Mouse (Mus musculus) ovary, postnatal 14 days (tissue): ENCODE data around the gene Lmbr1.
A peak's percentile ranks its signal among the peaks of the same experiment; 100 is the strongest.

Experiments used
- DNase-seq: peaks from one replicate; pipeline ENCODE4 v3.0.0; 2022; ENCODE audit warnings: low spot score

Gene Lmbr1

GRCm38 (mm10) chr5:29253876-29254275 lies 124.3 kb downstream of the Lmbr1 start:
- no peak for DNase-seq

DNA sequence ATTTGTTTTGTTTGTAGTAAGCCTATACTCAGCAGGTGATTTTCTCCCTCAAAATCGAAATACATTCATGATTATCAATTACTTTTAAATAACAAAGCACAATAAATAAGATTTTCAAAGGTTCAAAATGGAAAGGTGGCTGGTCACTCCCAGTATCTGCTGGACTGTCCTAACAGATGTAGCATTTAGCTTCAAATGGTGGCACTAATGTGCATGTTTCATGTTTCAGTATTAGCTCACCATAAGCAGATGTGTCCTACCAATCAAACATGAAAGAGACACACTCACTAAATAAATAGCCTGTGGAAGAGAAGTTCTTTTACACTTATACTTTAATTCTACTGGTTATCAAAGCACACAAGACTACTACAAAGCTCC lies 126.7 kb downstream of the Lmbr1 start:
- no peak for DNase-seq

DNA sequence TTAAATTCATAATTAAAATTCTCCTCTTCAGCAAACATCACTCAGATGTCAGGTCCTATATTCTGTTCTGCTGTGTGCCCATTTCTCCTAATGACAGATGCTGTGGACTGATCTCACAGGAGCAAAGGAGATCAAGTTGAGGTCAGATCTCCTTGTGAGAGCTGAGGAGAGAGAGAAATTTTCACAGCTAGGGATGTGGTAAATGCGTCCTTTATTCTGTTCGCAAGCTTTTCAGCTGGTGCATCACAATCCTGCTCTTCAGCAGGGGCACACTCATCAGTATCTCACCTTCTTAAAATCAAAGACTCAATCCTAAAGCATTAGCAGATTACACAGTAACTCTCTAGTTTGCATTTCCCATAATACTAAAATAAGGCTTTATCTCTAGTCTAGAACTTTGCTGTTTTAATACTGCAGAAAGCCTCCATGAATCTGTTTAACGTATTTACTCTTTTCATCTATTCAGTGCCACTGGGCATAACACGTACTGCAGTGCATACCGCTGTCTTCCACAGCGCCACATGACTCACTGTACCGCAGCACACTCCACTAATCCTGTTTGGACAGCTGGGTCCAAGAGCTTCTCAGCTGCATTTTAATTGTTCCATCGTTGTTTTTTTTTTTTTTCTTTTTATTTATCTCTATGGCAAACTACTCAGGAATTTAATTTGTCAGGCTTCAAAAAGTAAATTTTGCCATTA lies 127.2 kb downstream of the Lmbr1 start:
- no peak for DNase-seq

- DNase-seq, result no peak
Measured at GRCm38 (mm10) chr5:29244769-29245168, 133.4 kb downstream of the Lmbr1 start.

GRCm38 (mm10) chr5:29238379-29238778 lies 139.8 kb downstream of the Lmbr1 start:
- DNase-seq, result no peak

- no peak for DNase-seq
Measured at GRCm38 (mm10) chr5:29230481-29230880, 147.7 kb downstream of the Lmbr1 start.

DNA sequence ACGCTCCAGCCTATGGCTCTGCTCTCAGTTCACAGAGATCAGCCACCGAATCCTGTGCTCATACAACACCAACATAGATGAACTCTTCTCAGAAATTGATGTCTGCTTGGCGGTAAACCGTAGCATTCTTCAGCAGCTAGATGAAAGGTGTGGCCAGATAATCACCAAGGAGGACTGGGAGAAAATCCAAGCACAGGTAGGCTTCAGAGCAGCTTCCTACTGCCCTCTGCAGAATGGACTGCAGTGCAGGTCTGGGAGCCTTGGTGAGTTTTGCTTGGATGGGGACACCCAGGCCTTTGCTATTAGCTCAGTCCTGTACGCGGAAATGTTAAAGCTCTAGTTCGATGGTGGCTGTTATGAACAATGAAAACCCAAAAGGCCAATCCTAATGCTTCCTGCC lies 154.1 kb downstream of the Lmbr1 start:
- no peak for DNase-seq

DNA sequence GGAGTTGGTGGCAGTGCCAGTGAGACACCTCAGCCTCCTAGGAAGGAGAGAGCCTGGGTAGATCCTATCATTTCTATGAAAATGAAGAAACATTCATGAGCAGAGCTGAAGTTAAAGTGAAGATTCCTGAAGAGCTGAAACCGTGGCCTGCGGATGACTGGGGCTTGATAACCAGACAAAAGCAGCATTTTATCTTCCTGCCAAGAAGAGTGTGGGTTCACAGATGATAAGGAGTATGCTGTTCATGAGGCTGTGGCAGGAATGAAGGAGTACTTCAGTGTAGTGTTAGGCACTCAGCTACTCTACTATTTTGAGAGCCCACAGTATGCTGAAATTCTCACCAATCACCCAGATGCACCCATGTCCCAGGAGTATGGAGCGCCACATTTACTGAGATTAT lies 160.2 kb downstream of the Lmbr1 start:
- DNase-seq, result no peak

DNA sequence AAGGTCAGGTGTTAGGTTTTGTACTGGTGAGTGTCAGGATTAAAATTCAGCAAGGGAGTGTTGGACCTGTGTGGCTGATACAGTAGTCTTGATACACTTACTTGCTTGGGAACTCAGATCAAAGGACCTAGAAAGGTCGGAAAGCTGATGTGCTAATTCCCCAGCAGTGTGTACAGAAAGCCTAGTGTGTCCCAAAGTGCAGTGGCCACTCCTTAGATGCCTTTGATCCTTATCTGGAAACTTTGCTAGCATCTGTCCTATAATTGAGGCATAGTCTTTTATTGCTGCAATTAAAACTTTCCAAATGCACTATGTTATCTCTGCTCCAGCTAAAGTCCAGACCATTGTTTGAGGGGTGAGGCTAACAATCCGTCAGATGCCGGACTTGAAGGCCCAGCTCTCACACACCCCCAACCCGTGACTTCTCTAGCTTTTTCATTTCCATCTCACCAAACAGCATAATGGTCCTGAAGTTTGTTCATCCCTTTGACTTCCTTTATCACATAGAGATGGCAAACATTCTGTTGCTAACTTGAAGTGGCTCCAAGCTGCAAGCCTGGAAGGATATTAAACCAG lies 166.1 kb downstream of the Lmbr1 start:
- DNase-seq, result no peak

DNA sequence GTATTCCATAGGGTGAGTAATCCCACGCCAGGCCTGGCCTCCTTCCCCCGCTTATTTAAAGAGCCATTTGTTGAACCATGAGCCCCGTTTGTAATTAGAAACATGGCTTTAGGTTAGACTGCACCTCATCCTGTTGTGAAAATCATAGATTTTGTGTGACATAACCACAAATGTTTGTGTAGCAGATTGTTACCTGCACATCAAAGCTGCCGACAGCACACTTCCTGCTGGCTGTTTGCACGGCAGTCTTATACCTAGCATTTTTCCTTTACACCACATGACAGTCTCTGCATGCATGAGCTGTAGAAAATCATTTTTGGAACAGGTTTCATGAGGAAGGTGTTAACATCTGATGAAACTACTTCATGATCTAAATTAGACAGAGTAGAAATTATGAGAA lies 172.5 kb downstream of the Lmbr1 start:
- no peak for DNase-seq

- DNase-seq, result no peak
Measured at GRCm38 (mm10) chr5:29199868-29200267, 178.3 kb downstream of the Lmbr1 start.

- DNase-seq, result no peak
Measured at GRCm38 (mm10) chr5:29198960-29199488, 179.2 kb downstream of the Lmbr1 start.

- no peak for DNase-seq
Measured at GRCm38 (mm10) chr5:29197187-29197586, 181.0 kb downstream of the Lmbr1 start.

GRCm38 (mm10) chr5:29196264-29196658 lies 181.9 kb downstream of the Lmbr1 start:
- no peak for DNase-seq

GRCm38 (mm10) chr5:29195570-29196263 lies 182.5 kb downstream of the Lmbr1 start, which contains the start of gene Rnf32:
Gene Rnf32, plus strand, starts transcription at chr5:29195992.
- peak; percentile 63 for DNase-seq

DNA sequence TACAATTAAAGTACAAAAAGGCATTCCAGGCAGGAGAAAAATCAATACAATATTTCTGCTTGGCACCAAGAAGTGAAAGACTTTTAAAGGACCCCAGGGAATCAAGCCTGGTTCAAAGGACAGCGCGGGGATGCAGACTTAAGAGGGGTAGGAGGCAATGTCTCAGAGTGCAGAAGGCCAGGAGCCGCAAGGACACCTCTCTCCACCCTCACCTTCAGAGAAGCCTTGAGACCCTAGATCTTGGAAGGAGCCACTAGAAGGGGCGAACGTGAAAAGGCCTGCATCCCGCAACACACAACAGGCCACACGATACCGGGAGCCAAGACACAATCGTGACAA lies 183.0 kb downstream of the Lmbr1 start:
- DNase-seq, result peak; percentile 3

GRCm38 (mm10) chr5:29186798-29187197 lies 191.4 kb downstream of the Lmbr1 start:
- DNase-seq, result no peak
